28 mouse cellular contexts compared by ENCODE assay signal in the genomic region with DNA sequence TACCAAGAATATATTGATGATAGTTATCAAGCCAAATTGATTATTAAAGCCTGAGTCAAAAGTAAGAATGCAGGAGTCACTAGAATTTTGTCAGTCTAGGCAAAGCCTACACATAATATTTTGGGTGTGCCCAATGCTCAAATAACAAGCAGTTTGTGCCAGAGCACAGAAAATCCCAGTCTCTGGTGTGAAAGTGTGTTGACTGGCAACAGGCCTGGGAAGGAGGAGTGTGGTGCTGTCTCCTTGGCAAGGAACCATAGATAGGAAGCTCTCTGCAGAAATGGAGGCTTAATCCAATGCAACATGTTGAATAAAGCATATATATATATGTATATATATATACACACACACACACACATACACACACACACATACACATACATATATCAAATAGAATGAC.
"Had no signal": no experiment of that assay in that cellular context is flagged by ENCODE, and none has a peak within 500 bp of the region (broad histone marks: within the 10 kb centered on the region; RNA-seq: fewer than 3 reads in every experiment).

No protein-coding gene starts in this region.

- H3K36me3 ChIP-seq: heart, embryonic 13.5 days; heart, embryonic 15.5 days; hindbrain, embryonic 10.5 days; hindbrain, embryonic 12.5 days; intestine, embryonic 15.5 days; limb, embryonic 13.5 days; limb, embryonic 15.5 days; liver, embryonic 12.5 days had no signal

- H3K9me3 ChIP-seq: heart, embryonic 13.5 days; heart, embryonic 15.5 days; hindbrain, embryonic 10.5 days; hindbrain, embryonic 12.5 days; intestine, embryonic 15.5 days; limb, embryonic 13.5 days; limb, embryonic 15.5 days; liver, embryonic 12.5 days had no signal

- H3K9ac ChIP-seq: heart, embryonic 13.5 days; heart, embryonic 15.5 days; hindbrain, embryonic 12.5 days; hindbrain, embryonic 14.5 days; intestine, embryonic 15.5 days; limb, embryonic 13.5 days; limb, embryonic 15.5 days; liver, embryonic 12.5 days; liver, embryonic 14.5 days had no signal

- H3K27ac ChIP-seq: heart, adult 2 months; heart, embryonic 13.5 days; heart, embryonic 15.5 days; hindbrain, embryonic 10.5 days; hindbrain, embryonic 12.5 days; hindbrain, embryonic 14.5 days; intestine, embryonic 15.5 days; limb, embryonic 13.5 days; limb, embryonic 15.5 days; liver, embryonic 12.5 days; liver, embryonic 14.5 days had no signal

- H3K27me3 ChIP-seq: heart, embryonic 15.5 days; hindbrain, embryonic 12.5 days; limb, embryonic 13.5 days; limb, embryonic 15.5 days had no signal

- DNase-seq: gastrocnemius, postnatal 14 days; gastrocnemius, postnatal 36 days; heart, adult 11 months; heart, adult 2 months; heart, postnatal 14 days; heart, postnatal 4 days; kidney, adult 18-20 months; kidney, adult 8-10 months; kidney, postnatal 10 days; kidney, postnatal 25 days; kidney, postnatal 4 days; layer of hippocampus, adult 9-11 months; layer of hippocampus, postnatal 36 days; left cerebral cortex, postnatal 4 days had no signal

- H3K4me1 ChIP-seq: heart, embryonic 13.5 days; heart, embryonic 15.5 days; hindbrain, embryonic 12.5 days; intestine, embryonic 15.5 days; limb, embryonic 13.5 days; limb, embryonic 15.5 days had no signal

- ATAC-seq: hindbrain, embryonic 16.5 days; inflammation-experienced regulatory T-cells, adult 6 months; intestine, embryonic 15.5 days; intestine, postnatal 0 days; liver, embryonic 12.5 days had no signal

- H3K4me3 ChIP-seq: heart, adult 2 months; heart, embryonic 13.5 days; heart, embryonic 15.5 days; hindbrain, embryonic 10.5 days; hindbrain, embryonic 12.5 days; intestine, embryonic 15.5 days; limb, embryonic 13.5 days; limb, embryonic 15.5 days; liver, embryonic 12.5 days had no signal

- H3K4me2 ChIP-seq: heart, embryonic 11.5 days; heart, embryonic 13.5 days; heart, embryonic 15.5 days; hindbrain, embryonic 12.5 days; hindbrain, embryonic 14.5 days; intestine, embryonic 15.5 days; limb, embryonic 13.5 days; limb, embryonic 15.5 days; liver, embryonic 12.5 days had no signal
